Comparison of ENCODE assay signal across 8 mouse cellular contexts in genomic region chr6:47781091-47781968, GRCm38 (mm10). TPM values are rescaled to one million over a fixed set of nuclear protein-coding genes. Genes with fewer than 3 reads are reported as not detected.
A peak's percentile ranks its signal among the peaks of the same experiment; 100 is the strongest.
DNase-seq lines count a peak whose midpoint lies in the region; ATAC-seq and TF ChIP-seq lines count a peak whose summit lies in the region.

No protein-coding gene starts in this region.

- WGBS in forebrain, embryonic 12.5 days, result under 1% methylated on average over 21 of the region's 21 CpGs
- under 1% methylated on average over 21 of the region's 21 CpGs for WGBS in midbrain, postnatal 0 days

- peak; percentile 27; the same call in 1 of the 2 replicates for TF ChIP-seq CTCF in midbrain, postnatal 0 days (IDR thresholded peaks at IDR 0.05)

- H3K27ac ChIP-seq in forebrain, embryonic 12.5 days, result peak overlapping the region; percentile 75
- peak overlapping the region; percentile 69 for H3K27ac ChIP-seq in midbrain, postnatal 0 days (ENCODE audit: low read depth, low read length)

- H3K27me3 ChIP-seq in forebrain, embryonic 12.5 days, result no peaks in the 10 kb centered on the region
- H3K27me3 ChIP-seq in midbrain, postnatal 0 days (ENCODE audit: insufficient read depth, low read length), result no peaks in the 10 kb centered on the region

- no peaks in the 10 kb centered on the region for H3K9me3 ChIP-seq in forebrain, embryonic 12.5 days
- no peaks in the 10 kb centered on the region for H3K9me3 ChIP-seq in midbrain, postnatal 0 days (ENCODE audit: low read length)

- H3K4me2 ChIP-seq in forebrain, embryonic 12.5 days, result peak overlapping the region; percentile 46
- H3K4me2 ChIP-seq in midbrain, postnatal 0 days (ENCODE audit: low read depth, low read length, poor library complexity, severe bottlenecking), result peak overlapping the region; percentile 41

- no peaks in the 10 kb centered on the region for H3K36me3 ChIP-seq in forebrain, embryonic 12.5 days (replicated peaks)
- no peaks in the 10 kb centered on the region for H3K36me3 ChIP-seq in midbrain, postnatal 0 days (ENCODE audit: insufficient read depth, low read length)

- peak; percentile 39 for DNase-seq in right cerebral cortex, adult 18-20 months
- DNase-seq in right cerebral cortex, postnatal 4 days, result no peak
- DNase-seq in c-Kit-positive CD71-negative TER-119-negative erythroid progenitor cells, embryonic 14.5 days (ENCODE audit: low read depth), result peak; percentile 63
- peak; percentile 91 for DNase-seq in hindlimb bud, embryonic 11.5 days (ENCODE audit: extremely low spot score, low read depth, low spot score)
- DNase-seq in liver, result peak; percentile 77
- DNase-seq in midbrain, postnatal 0 days (ENCODE audit: low spot score), result peak; percentile 84
- peak; percentile 41 for DNase-seq in thymus, postnatal 4 days

- H3K4me3 ChIP-seq in forebrain, embryonic 12.5 days (replicated peaks), result peak overlapping the region; percentile 48
- peak overlapping the region; percentile 38 for H3K4me3 ChIP-seq in midbrain, postnatal 0 days (ENCODE audit: low read depth, low read length)

- peak overlapping the region; percentile 49 for H3K9ac ChIP-seq in forebrain, embryonic 12.5 days
- peak overlapping the region; percentile 56 for H3K9ac ChIP-seq in midbrain, postnatal 0 days (replicated peaks; ENCODE audit: low read length, poor library complexity, severe bottlenecking)

- ATAC-seq in forebrain, embryonic 12.5 days (ENCODE audit: low FRiP score), result peak; percentile 75
- ATAC-seq in midbrain, postnatal 0 days (ENCODE audit: low FRiP score), result peak; percentile 48; the same call in 1 of the 2 replicates

- H3K4me1 ChIP-seq in forebrain, embryonic 12.5 days, result peaks cover 10% of the 10 kb centered on the region
- no peaks in the 10 kb centered on the region for H3K4me1 ChIP-seq in midbrain, postnatal 0 days (ENCODE audit: insufficient read depth, low read length)

RNA-seq across cellular contexts. Expression of gene Pdia4, which starts 31.9 kb away (rescaled TPM):
- polyA plus RNA-seq in forebrain, embryonic 12.5 days (2016; fragmentation: Nextera tagmentation; extraction: Ambion mirVana), result 156 and 191 TPM in 2 replicates
- total RNA-seq in midbrain, postnatal 0 days (2014; rRNA removed), result 92.7 and 94.7 TPM in 2 replicates
- 72.6 and 81.6 TPM in 2 replicates for polyA plus RNA-seq in midbrain, postnatal 0 days (2015; fragmentation: Nextera tagmentation; extraction: Ambion mirVana)

RNA-seq across cellular contexts. Expression of gene Zfp786, which starts 49.3 kb away (rescaled TPM):
- polyA plus RNA-seq in forebrain, embryonic 12.5 days (2016; fragmentation: Nextera tagmentation; extraction: Ambion mirVana), result 12.1 and 12.4 TPM in 2 replicates
- 16.8 and 18.1 TPM in 2 replicates for total RNA-seq in midbrain, postnatal 0 days (2014; rRNA removed)
- 6.5 and 7.7 TPM in 2 replicates for polyA plus RNA-seq in midbrain, postnatal 0 days (2015; fragmentation: Nextera tagmentation; extraction: Ambion mirVana)

RNA-seq across cellular contexts. Expression of gene Zfp398, which starts 54.1 kb away (rescaled TPM):
- 12.3 and 12.5 TPM in 2 replicates for polyA plus RNA-seq in forebrain, embryonic 12.5 days (2016; fragmentation: Nextera tagmentation; extraction: Ambion mirVana)
- total RNA-seq in midbrain, postnatal 0 days (2014; rRNA removed), result 30.6 and 32.1 TPM in 2 replicates
- 11.9 and 14.3 TPM in 2 replicates for polyA plus RNA-seq in midbrain, postnatal 0 days (2015; fragmentation: Nextera tagmentation; extraction: Ambion mirVana)
